Mouse (Mus musculus): Measurements from ENCODE around the gene Cript.

The Cript gene

GRCm38 (mm10) chr17:87025269-87025949 is at the start of gene Cript, which contains the start of gene Pigf:
Cript (plus strand) TSS chr17:87025550.
Pigf (minus strand) TSS chr17:87025406.
- peak; percentile 98 for DNase-seq (ENCODE audit: low read depth, low spot score)

- DNase-seq (ENCODE audit: low read depth, low spot score), result no peak
These were observed 49.0 kb upstream of the Cript start for GRCm38 (mm10) chr17:86976387-86976786.

GRCm38 (mm10) chr17:86978496-86978895 is 46.9 kb upstream of the Cript start:
- DNase-seq (ENCODE audit: low read depth, low spot score), result no peak

GRCm38 (mm10) chr17:86981205-86981604 is 44.1 kb upstream of the Cript start:
- no peak for DNase-seq (ENCODE audit: low read depth, low spot score)

GRCm38 (mm10) chr17:86981701-86982100 is 43.6 kb upstream of the Cript start:
- DNase-seq (ENCODE audit: low read depth, low spot score), result no peak

- no peak for DNase-seq (ENCODE audit: low read depth, low spot score)
These were observed 42.9 kb upstream of the Cript start for GRCm38 (mm10) chr17:86982497-86982896.

- DNase-seq (ENCODE audit: low read depth, low spot score), result no peak
These were observed 38.8 kb upstream of the Cript start for GRCm38 (mm10) chr17:86986449-86987138.

- no peak for DNase-seq (ENCODE audit: low read depth, low spot score)
These were observed 37.2 kb upstream of the Cript start for GRCm38 (mm10) chr17:86988161-86988560.

- no peak for DNase-seq (ENCODE audit: low read depth, low spot score)
These were observed 36.7 kb upstream of the Cript start for GRCm38 (mm10) chr17:86988601-86989184.

- no peak for DNase-seq (ENCODE audit: low read depth, low spot score)
These were observed 34.0 kb upstream of the Cript start for GRCm38 (mm10) chr17:86991306-86991705.

- no peak for DNase-seq (ENCODE audit: low read depth, low spot score)
These were observed 28.0 kb upstream of the Cript start for GRCm38 (mm10) chr17:86997323-86997722.

GRCm38 (mm10) chr17:87008950-87009349 is 16.4 kb upstream of the Cript start:
- DNase-seq (ENCODE audit: low read depth, low spot score), result no peak

GRCm38 (mm10) chr17:87011301-87012019 is 13.9 kb upstream of the Cript start:
- DNase-seq (ENCODE audit: low read depth, low spot score), result peak; percentile 50

GRCm38 (mm10) chr17:87019692-87020091 is 5.7 kb upstream of the Cript start:
- DNase-seq (ENCODE audit: low read depth, low spot score), result no peak

GRCm38 (mm10) chr17:87024491-87025242 is 683 bp upstream of the Cript start:
- no peak for DNase-seq (ENCODE audit: low read depth, low spot score)

- no peak for DNase-seq (ENCODE audit: low read depth, low spot score)
These were observed 11.1 kb downstream of the Cript start for GRCm38 (mm10) chr17:87036141-87037073.

GRCm38 (mm10) chr17:87038496-87038895 is 13.1 kb downstream of the Cript start:
- no peak for DNase-seq (ENCODE audit: low read depth, low spot score)

GRCm38 (mm10) chr17:87041739-87042138 is 16.4 kb downstream of the Cript start:
- no peak for DNase-seq (ENCODE audit: low read depth, low spot score)

- peak; percentile 79 for DNase-seq (ENCODE audit: low read depth, low spot score)
These were observed 19.0 kb downstream of the Cript start for GRCm38 (mm10) chr17:87044364-87044763.

GRCm38 (mm10) chr17:87044796-87045195 is 19.4 kb downstream of the Cript start:
- no peak for DNase-seq (ENCODE audit: low read depth, low spot score)
